Mouse (Mus musculus) heart, adult 2 months (tissue): ENCODE measurements at regions not wholly inside any gene's neighbourhood (a gene's known extent, or its start where the extent isn't known, plus 50 kb on each side); places are given as distances from the start of the nearest gene placed in this dataset.

ENCODE experiments used
- DNase-seq, 2 experiments: peaks; one replicate each; pipeline ENCODE4 v3.0.0; 2021
- H3K27ac ChIP-seq: fragments of 200-600 bp; 2 replicates; pipeline ENCODE4 v1.8.1; 2022
- H3K27me3 ChIP-seq: fragments of 200-500 bp; 2 replicates; pipeline ENCODE4 v1.6.1; 2012; ENCODE audit warnings: mild to moderate bottlenecking, low read length, inconsistent platforms, mixed read lengths; ENCODE audit not compliant: control insufficient read depth, insufficient read depth
- H3K36me3 ChIP-seq: fragments of 200-500 bp; 2 replicates; pipeline ENCODE4 v1.6.1; 2012; ENCODE audit warnings: low read length, inconsistent platforms; ENCODE audit not compliant: control insufficient read depth, insufficient read depth
- H3K4me1 ChIP-seq: fragments of 200-500 bp; 2 replicates; pipeline ENCODE4 v1.6.1; 2011; ENCODE audit warnings: low read length; ENCODE audit not compliant: control insufficient read depth, insufficient read depth
- H3K4me3 ChIP-seq: fragments of 200-600 bp; 2 replicates; pipeline ENCODE4 v1.8.1; 2022
- H3K79me2 ChIP-seq: fragments of 200-500 bp; replicated peaks from 2 replicates; pipeline ENCODE4 v1.6.1; 2012; ENCODE audit warnings: mild to moderate bottlenecking, inconsistent platforms, low read length, moderate library complexity, mixed read lengths; ENCODE audit not compliant: control insufficient read depth, insufficient read depth
- H3K9ac ChIP-seq: fragments of 200-500 bp; 2 replicates; pipeline ENCODE4 v1.6.1; 2012; ENCODE audit warnings: low read depth, mild to moderate bottlenecking, control low read depth, inconsistent platforms, low read length, mixed read lengths
- CTCF ChIP-seq: fragments of 200-600 bp; IDR thresholded peaks from 2 replicates; pipeline ENCODE4 v1.8.1; 2022; ENCODE audit warnings: antibody characterized with exemption, mild to moderate bottlenecking, moderate library complexity
- EP300 ChIP-seq: fragments of 200-500 bp; IDR thresholded peaks from 2 replicates; pipeline ENCODE4 v1.6.1; 2011; ENCODE audit warnings: low read depth, low read length, control low read depth; ENCODE audit not compliant: insufficient read depth
- POLR2A ChIP-seq: fragments of 200-500 bp; IDR thresholded peaks from 2 replicates; pipeline ENCODE4 v1.6.1; 2011; ENCODE audit warnings: mild to moderate bottlenecking, low read depth, low read length, control low read depth; ENCODE audit not compliant: insufficient read depth
- WGBS: fragments of 180-500 bp; shearing (Covaris S2); methylation state at CpG from one replicate; pipeline ENCODE4 v1.1.7; 2018; 5-methylcytosine and 5-hydroxymethylcytosine counted together
- intact Hi-C: fragments of 180-260 bp; cut with DNase I; formaldehyde crosslinking; loops from one replicate; pipeline ENCODE4 v1.15.1; 2025

DNA sequence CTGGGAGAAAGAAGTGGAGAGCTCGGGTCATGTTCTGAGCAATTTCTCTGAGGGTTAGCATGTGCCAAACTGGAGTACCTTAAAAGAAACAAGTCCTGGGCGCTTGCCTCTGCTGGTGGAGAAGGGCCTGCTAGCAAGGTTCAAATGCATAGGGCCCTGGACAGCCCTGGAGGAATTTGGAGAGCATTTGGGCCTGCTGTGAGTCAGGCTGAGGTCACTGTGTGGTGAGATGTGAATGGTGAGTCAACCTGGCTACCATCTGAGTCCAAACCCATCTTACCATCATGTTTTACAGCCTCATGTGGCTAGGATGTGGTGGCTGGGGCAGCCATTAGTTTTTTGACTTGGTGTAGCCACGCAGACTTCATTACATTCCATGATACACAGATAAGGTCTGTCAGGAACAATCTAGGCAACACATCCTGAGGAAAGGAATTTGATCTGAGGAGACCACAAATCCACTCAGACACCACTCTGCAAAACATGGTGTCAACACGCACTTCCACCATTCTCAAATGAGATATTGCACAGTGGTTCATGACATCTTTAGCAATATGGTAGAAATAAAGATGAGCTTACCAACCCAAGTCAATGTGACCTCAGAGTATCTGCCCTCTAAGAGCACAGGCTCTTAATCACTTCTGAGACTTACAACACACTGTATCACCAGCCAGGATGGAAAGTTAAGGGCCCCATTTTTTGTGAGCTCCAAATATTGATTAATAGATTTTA is 83.1 kb downstream of the Thbs2 start:
- H3K27ac ChIP-seq = no peak overlapping the region

DNA sequence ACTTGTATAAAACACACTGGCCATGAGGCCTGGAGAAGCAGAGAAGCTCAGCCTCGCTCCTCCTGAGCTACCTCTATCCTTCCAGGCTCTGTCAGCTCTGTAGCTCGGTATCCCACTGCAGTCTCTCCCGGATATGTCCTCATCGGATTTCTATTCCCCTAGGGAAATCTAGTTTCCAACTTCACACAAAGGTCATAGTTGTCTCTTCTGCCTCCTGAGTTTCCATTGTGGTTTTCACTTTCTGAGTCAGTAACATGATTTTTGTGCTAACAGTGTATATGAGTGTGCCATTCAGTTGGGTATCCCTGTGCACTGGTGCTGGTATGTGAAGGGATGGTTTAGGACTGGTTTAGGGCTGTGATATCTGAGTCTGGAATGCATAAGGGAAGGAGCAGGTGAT is 85.2 kb downstream of the Thbs2 start:
- no peaks in the 10 kb centered on the region for H3K4me1 ChIP-seq
- intact Hi-C loops = loop anchor here (5.0 kb wide), 1 partner anchor 58 kb away; no protein-coding TSS in a partner anchor
- no peaks in the 10 kb centered on the region for H3K36me3 ChIP-seq
- TF ChIP-seq EP300 (no peak), CTCF (no peak), POLR2A (no peak)
- 48% methylated on average over 4 of the region's 4 CpGs for WGBS
- H3K4me3 ChIP-seq = no peak overlapping the region
- no peaks in the 10 kb centered on the region for H3K79me2 ChIP-seq
- no peak for DNase-seq
- H3K27me3 ChIP-seq = no peaks in the 10 kb centered on the region
- H3K27ac ChIP-seq = no peak overlapping the region
- H3K9ac ChIP-seq = no peak overlapping the region

More for the DNA sequence above, 83.1 kb downstream of the Thbs2 start:
- Histone ChIP-seq H3K79me2 (no peaks in the 10 kb centered on the region), H3K27me3 (no peaks in the 10 kb centered on the region), H3K4me1 (no peaks in the 10 kb centered on the region), H3K9ac (no peak overlapping the region), H3K36me3 (no peaks in the 10 kb centered on the region), H3K4me3 (no peak overlapping the region)
- 72% methylated on average over 4 of the region's 4 CpGs for WGBS
- no peak for DNase-seq
- intact Hi-C loops = no loop called here
- TF ChIP-seq EP300 = no peak
- TF ChIP-seq CTCF = no peak
- TF ChIP-seq POLR2A = no peak

DNA sequence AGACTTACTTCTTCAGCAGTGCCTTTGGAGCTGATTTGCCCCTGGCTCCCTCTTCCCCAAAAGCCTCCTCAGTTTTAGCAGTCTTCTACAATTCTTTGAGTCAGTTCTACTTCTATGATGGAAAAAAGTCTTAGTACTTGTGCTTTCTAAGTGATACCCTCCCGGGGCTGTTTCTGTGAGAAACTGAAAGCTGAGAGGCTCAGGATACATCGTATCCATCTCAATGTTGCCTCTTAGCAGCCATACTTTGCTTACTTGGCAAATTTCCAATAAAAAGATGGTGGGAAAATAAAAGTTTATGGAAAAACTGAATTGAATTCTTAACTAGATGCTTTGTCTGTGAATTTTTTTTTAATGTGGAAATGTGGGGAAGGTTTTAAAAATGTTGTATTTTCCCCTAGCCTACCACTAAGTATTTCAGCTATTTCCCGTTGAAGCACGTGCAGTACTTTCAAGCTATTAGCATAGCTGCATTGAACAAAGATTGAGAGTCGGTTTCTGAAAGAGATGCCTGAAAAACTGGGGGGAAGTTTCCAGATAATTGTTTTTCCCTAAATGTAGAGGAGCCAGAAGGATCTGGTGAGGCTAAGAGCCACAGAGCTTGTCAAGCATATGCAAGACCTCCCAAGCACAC is 87.6 kb downstream of the Thbs2 start:
- no peaks in the 10 kb centered on the region for H3K79me2 ChIP-seq
- WGBS = 68% methylated on average over 5 of the region's 5 CpGs
- no peak for DNase-seq
- no peaks in the 10 kb centered on the region for H3K27me3 ChIP-seq
- no peak overlapping the region for H3K27ac ChIP-seq
- no peaks in the 10 kb centered on the region for H3K4me1 ChIP-seq
- H3K9ac ChIP-seq = no peak overlapping the region
- no peaks in the 10 kb centered on the region for H3K36me3 ChIP-seq
- no peak overlapping the region for H3K4me3 ChIP-seq
- TF ChIP-seq CTCF = no peak
- TF ChIP-seq EP300 = no peak
- TF ChIP-seq POLR2A = no peak
- intact Hi-C loops = loop anchor here (5.0 kb wide), 1 partner anchor 61 kb away; no protein-coding TSS in a partner anchor

DNA sequence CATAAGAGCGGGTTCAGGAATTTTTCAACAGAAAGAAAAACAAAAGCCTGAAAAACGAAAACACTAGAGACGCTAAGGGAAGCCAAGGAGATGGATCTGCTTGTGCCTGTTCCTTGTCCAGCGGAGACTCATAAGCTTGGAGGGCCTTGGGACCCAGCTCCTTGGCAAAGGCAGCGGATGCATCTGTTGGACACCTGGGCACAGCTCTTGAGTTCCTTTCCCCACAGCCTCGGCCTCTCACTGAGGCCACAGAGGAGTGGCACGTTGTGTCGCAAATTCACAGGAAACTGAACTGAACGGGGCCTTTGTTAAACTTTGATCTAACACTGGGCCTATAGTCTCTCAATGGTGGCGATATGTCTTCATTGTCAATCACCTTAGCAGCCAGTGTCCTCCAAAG is 94.4 kb downstream of the Thbs2 start:
- DNase-seq = peak in 1 of 2 experiments; percentile 13
- TF ChIP-seq POLR2A (no peak), EP300 (no peak), CTCF (no peak)
- no peaks in the 10 kb centered on the region for H3K36me3 ChIP-seq
- no peak overlapping the region for H3K4me3 ChIP-seq
- intact Hi-C loops = no loop called here
- H3K9ac ChIP-seq = no peak overlapping the region
- no peaks in the 10 kb centered on the region for H3K79me2 ChIP-seq
- peaks cover 1% of the 10 kb centered on the region; the same call in 1 of the 2 replicates for H3K4me1 ChIP-seq
- WGBS = 62% methylated on average over 10 of the region's 10 CpGs
- no peak overlapping the region for H3K27ac ChIP-seq
- no peaks in the 10 kb centered on the region for H3K27me3 ChIP-seq

DNA sequence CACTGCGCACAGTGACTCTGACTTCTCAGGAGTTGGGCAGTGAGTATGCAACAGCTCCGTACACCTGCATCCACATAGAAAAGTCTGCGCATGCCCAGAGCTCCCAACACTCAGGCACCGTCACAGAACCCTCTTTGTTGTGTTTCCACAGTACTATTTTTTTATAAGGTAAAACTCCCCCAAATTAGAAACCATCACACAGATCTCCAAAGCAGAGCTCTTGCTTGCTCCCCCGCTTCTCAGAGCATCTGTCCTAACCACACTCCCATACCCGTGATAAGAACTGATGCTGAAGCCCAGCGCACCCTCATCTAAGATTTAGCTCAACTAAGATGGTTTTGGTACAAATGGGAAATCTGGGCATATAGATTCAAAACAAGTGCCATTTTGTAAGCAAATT is 97.6 kb downstream of the Thbs2 start:
- no peaks in the 10 kb centered on the region for H3K36me3 ChIP-seq
- H3K27me3 ChIP-seq = no peaks in the 10 kb centered on the region
- H3K9ac ChIP-seq = no peak overlapping the region
- DNase-seq = no peak
- H3K4me3 ChIP-seq = no peak overlapping the region
- 86% methylated on average over 7 of the region's 7 CpGs for WGBS
- H3K4me1 ChIP-seq = peaks cover 1% of the 10 kb centered on the region; the same call in 1 of the 2 replicates
- no peaks in the 10 kb centered on the region for H3K79me2 ChIP-seq
- intact Hi-C loops = no loop called here
- TF ChIP-seq CTCF (no peak), EP300 (no peak), POLR2A (no peak)
- no peak overlapping the region for H3K27ac ChIP-seq

DNA sequence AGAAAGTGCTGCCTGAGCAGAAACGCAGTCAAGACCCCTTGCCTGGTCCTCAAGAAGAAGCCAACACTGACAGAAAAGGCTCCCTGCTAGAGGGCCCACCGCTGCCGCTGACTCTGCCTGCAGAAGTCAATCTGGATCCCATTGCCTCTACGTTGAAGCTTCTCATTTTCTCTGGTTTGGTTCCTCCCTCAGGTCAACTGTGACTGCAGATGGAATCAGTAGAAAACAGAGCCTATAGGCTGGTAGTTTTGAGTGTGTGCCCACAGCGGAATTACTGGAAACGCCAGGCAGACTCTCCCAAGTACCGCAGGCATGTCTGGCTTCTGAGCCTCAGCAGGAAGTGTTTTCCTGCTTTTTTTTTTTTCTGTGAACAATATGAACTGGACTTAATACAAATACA is 98.5 kb downstream of the Thbs2 start:
- WGBS = 56% methylated on average over 7 of the region's 7 CpGs
- H3K27ac ChIP-seq = no peak overlapping the region
- no peak overlapping the region for H3K4me3 ChIP-seq
- H3K27me3 ChIP-seq = no peaks in the 10 kb centered on the region
- DNase-seq = no peak
- intact Hi-C loops = no loop called here
- TF ChIP-seq EP300 (no peak), CTCF (no peak), POLR2A (no peak)
- H3K4me1 ChIP-seq = peaks cover 1% of the 10 kb centered on the region; the same call in 1 of the 2 replicates
- H3K36me3 ChIP-seq = no peaks in the 10 kb centered on the region
- no peaks in the 10 kb centered on the region for H3K79me2 ChIP-seq
- H3K9ac ChIP-seq = no peak overlapping the region
